Mouse (Mus musculus) urinary bladder, postnatal 14 days (tissue): ENCODE measurements around the gene Slc45a2.
"Not testable (repeated sequence)": the region's sequence is repeated elsewhere in the genome, so short reads cannot be mapped to it uniquely, and the experiment has no call there.

Experiments
- DNase-seq: peaks from one replicate; pipeline ENCODE4 v3.0.0; 2021; ENCODE audit warnings: low spot score

Slc45a2 gene

GRCm38 (mm10) chr15:11000421-11000820 is at the start of gene Slc45a2:
Gene Slc45a2, plus strand, starts transcription at chr15:11000721.
- no peak for DNase-seq

DNA sequence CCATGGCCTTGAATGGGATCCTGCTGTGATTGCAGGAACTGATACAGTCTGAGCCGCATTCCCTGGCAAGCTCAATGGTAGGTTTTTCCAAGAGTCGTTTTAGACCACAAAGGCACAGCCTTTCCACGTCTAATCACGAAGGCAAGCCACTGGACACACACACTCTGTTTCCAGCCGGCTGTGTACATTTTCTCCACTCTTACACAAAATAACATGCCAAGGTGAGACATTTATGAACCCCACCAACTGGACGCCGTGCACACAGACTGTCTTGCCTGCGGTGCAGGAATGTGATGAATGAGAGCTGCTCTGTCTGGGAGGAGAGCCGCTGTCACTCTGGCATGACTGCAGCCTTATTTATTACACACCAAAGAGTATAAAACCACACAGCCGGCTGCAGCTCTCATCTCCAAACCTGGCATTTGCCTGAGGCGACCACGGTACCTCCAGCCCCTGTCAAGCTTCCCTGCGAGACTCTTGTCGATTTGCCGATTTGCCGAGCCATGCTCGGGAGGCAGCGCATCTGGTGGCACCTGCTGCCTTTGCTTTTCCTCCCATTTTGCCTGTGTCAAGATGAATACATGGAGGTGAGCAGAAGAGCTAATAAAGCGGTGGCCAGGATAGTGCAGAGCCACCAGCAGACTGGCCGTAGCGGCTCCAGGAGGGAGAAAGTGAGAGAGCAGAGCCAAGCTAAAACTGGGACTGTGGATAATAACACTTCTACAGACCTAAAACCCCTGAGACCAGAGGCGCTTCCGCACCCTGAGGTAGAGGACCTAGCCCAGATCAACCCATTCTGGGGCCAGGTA is 48.4 kb upstream of the Slc45a2 start, which contains the start of gene C1qtnf3:
Gene C1qtnf3, plus strand, starts transcription at position 382 of the 809 bp plus-strand sequence.
- peak; percentile 9 for DNase-seq

GRCm38 (mm10) chr15:10952760-10953305 is 47.7 kb upstream of the Slc45a2 start:
- DNase-seq, result no peak

GRCm38 (mm10) chr15:10953465-10953864 is 47.1 kb upstream of the Slc45a2 start:
- DNase-seq, result no peak

DNA sequence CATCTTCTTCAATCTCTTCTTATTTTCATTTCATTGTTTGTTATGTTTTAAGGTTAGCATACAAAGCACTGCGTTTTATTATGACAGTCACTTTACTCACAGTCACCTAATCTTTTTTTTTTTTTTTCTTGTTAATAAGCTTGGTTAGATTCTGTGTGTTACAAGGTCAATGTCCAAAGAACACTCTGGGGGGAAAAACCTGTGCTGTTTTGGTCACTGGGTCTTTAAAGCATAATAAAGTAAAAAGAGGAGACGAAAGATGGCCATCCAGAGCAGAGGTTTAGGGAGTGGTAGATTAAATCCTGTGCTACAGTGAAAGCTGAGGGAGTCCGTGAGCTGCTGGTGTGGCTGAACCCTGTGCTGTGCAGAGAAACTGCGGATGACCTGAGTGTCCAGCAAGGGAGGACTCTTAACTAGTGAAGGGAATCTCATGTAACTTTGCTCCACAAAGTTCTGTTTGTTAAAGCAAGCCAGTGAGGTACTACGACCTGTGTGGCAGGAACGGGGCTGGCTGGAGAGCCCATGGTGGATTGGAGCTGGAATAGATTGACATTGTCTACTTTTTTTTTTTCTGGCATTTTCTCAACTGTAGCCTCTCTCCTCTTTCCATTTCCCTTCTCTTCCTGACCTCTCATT is 46.0 kb upstream of the Slc45a2 start:
- no peak for DNase-seq

DNA sequence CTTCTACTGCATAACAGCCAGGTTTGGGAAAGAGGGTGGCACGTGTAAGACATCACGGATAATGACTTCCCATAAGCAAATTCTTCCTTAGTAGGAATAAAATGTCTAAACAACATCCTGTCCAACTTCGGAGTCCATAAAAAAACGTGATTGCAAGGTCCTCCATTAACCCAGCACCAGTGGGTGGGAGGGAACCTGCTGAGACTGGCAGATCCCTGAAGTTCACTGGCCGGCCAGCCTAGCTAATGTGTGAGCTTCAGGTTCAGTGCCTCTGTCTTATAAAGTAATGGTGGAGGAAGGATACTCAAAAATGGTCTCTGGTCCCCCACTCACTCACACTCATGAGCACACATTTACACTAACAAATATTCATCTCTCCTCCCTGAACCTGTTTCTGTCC is 45.4 kb upstream of the Slc45a2 start:
- DNase-seq, result no peak

- DNase-seq, result no peak
Measured at GRCm38 (mm10) chr15:10956706-10957105, 43.8 kb upstream of the Slc45a2 start.

DNA sequence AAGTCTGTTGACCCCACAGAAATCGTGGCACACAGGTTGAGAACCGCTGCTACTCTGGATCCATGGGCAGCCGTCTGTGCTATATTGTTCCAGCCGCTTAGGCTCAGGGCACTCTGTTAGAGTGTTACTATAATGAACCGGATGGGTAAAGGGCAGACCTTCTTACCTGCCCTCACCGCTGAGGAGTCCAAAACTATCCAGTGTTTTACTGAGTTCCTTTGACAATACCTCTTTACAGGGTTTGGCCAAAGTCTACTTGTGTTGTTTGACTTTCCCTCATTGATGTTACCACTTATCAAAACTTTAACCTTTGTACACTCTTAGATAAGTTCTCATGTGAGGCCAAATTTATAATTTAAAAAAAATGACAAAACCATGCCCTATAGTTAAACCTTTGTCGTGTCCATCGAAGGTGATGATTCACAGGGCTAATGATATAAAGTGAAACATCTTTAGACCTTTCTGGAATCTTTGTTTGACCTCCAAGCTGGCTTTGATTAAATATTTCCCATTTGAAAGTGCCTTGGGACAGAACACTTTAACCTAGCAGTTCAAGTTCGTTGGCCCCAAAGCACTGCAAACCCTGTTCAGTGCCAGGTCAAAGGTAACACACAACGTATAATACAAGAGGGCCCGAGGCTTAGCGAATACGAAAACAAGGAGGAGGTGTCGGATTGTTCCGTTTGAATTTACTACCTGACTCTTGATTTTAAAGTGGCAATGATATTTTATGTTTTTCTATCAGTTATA is 41.1 kb upstream of the Slc45a2 start:
- no peak for DNase-seq

GRCm38 (mm10) chr15:10960267-10960666 is 40.3 kb upstream of the Slc45a2 start:
- DNase-seq, result no peak

DNA sequence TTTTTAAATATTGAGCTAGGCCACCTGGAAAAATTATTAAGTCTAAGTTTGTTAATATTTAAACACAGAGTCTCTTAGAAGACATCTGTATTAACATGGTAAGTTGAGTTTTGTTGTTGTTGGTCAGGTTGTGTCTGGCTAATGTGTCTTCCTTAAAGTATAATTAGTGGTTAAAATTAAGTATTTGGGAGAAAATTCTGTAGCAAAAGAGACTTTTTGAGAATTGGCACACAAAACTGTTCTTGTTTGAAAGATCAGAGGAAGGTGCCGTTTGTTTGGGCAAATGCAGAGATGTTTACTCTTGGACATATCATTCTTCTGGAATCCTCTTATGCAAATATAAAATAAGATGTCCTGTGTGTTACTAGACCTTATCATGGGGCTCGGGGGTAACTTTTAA is 37.9 kb upstream of the Slc45a2 start:
- DNase-seq, result no peak

DNA sequence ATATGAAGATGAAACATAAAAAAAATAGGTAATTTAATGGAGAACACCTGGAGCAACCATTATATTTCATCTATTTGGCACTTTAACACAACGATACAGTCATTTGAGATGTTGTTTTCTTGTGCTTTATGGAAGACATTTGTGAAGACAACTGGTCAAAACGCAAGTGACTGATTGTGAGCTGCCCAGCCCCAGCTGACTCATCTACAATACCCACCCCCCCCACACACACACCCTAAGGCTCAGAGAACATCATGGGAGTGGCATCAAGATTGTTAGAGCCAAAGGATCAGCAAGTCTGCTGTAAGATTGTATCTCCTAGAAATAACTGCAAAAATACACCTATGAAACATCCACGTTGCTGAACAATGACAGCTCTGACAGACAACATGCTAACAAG is 31.1 kb upstream of the Slc45a2 start:
- no peak for DNase-seq

DNA sequence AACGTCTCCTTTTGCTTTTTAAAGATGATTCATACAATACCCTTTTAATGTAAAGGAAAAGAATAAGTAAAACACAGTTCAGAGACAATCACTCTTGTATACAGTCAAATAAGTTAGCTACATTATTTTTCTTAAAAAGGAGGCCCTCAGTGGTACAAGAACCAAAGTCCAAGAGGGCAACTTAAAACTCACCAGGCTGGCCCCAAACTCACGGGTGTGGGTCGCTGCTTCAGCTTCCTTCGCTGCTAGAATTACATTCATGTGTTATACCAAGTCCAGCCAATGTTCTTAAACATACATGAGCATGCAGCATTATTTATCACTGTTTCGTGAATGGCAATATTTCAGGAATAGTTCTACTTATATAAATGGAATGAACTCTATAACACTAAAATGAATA is 29.7 kb upstream of the Slc45a2 start:
- no peak for DNase-seq

DNA sequence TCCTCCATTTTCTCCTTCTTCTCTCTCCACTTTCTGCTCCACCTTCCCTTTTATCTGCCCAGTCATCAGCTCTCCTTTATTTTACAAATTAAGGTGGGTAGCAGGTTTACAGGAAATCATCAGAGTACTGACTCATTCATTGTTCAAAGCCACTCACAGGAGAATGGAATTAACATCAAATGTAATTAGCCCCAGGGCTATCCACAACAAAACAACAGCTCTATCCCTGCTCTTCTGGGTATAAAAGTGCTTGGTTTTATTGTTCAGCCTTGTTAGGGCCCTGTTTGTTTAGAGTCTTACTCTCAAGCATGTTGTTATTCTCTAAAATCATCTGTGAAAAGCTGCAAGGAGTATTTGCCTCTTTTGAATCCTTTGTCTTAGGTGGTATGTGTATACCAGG is 23.4 kb upstream of the Slc45a2 start:
- no peak for DNase-seq

DNA sequence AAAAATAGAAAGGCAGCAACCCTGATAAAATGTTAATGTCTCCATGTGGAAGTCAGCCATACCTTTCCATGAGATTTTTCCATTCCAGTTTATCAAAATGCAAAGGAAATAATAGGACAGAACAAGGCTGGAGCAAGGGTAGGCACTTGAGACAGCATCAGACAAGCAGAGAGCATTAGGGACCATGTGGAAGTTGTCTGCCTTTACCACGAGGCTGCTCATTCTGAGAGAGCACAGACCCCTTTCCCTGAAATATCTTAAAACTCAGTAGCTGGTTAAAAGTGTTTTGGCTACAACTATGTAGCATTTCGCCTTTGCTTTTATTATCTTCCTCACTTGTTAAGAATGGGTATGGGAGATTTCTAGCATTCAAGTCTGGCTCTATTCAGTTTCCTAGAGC is 19.8 kb upstream of the Slc45a2 start:
- DNase-seq, result no peak

- DNase-seq, result peak; percentile 89
Measured at GRCm38 (mm10) chr15:10981377-10982063, 19.0 kb upstream of the Slc45a2 start, which contains the start of gene Amacr. Gene Amacr, plus strand, starts transcription at chr15:10981756.

DNA sequence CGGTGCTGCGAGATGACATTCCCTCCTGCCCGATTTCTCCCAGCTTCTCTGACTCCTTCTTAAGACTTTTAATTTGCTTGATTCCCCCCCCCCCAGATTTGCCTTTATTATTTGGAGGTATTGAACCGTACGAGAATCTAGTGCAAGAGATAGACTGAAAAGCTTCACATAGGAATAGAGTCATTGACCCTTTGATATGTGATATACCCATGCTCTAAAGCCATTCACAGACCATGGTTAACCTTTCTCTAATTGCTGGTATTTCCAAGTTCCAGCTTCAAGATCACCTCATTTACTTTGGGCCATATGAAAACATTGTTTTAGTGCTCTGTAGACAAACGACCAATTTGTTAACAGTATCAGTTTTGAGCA is 18.5 kb upstream of the Slc45a2 start:
- no peak for DNase-seq

- DNase-seq, result no peak
Measured at GRCm38 (mm10) chr15:10985756-10986155, 14.8 kb upstream of the Slc45a2 start.

DNA sequence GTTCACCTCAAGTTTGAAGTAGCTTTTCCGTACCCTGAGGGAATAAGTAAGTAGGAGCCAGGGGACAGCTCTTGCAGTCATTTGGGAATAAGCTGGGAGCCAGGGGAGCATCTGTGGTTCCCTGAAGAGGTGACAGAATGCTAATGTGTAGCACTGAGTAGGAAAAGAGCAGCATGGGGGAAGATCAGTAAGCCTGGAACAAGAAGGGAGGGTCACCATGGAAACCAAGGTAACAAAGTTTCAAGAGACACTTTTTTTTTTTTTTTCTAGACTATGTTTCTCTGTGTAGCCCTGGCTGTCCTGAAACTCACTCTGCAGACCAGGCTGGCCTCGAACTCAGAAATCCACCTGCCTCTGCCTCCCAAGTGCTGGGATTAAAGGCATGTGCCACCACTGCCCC is 14.0 kb upstream of the Slc45a2 start:
- DNase-seq, result not testable (repeated sequence)

DNA sequence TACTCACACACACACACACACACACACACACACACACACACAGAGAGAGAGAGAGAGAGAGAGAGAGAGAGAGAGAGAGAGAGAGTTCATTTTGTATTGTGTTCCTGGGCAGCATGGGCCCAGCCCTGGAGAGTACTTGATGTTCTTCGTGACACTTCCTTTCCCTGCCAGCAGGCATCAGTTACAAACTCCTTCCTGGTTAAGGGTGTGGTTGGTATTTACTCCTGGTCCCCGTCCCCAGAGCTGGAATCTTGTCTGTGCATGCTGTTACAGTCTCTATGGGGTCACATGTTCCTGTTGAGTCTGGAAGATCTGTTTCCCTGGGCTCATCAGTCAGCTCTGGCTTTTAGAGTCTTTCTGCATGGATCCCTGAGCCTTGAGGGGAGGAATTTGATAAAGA is 10.1 kb upstream of the Slc45a2 start:
- DNase-seq, result no peak

DNA sequence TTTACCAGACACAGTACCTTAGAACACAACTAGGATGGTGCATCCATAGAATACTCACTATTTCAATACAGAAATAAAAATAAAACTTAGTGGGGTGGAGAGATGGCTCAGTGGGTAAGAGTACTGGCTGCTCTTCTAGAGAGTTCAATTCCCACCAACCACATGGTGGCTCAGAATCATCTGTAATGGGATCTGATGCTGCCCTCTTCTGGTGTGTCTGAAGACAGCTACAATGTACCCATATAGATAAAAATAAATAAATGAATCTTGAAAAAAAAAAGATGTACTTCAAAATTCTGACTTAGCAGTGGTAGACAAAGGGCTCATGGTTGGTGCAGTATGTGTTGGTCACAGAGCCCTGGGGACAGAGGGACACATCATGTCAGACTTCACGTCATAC is 9.0 kb upstream of the Slc45a2 start:
- DNase-seq, result no peak

DNA sequence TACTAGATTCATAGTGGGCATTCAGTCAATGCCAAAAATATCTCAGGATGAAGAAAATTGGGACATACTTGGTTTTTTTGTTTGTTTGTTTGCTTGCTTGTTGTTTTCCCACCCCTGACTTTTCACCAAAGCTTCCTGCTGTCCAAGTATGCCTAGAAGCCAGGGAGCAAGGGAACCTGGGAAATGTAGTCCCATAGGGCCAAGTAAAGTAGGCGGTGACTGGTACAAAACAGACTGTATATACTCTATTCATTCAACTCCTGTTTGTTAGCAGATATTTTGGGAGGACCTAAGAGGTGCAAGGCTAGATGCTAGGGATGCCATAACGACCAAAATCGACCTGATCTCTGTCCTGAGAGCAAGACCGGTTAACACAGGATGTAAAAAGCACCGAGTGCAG is 689 bp upstream of the Slc45a2 start:
- DNase-seq, result no peak

- DNase-seq, result no peak
Measured at GRCm38 (mm10) chr15:11003791-11004190, 3.3 kb downstream of the Slc45a2 start.
